Mouse (Mus musculus) ES-Bruce4 (cell line): ENCODE results near the gene Agmat.
A peak's percentile ranks its signal among the peaks of the same experiment; 100 is the strongest.

Experiments
- CTCF ChIP-seq: IDR thresholded peaks from one replicate; pipeline ENCODE4 v1.8.1; 2011; ENCODE audit warnings: low read depth, low read length
- EP300 ChIP-seq: IDR thresholded peaks from 2 replicates; pipeline ENCODE4 v1.6.1; 2011; ENCODE audit warnings: low read depth, low read length; ENCODE audit not compliant: insufficient read depth
- POLR2A ChIP-seq: IDR thresholded peaks from one replicate; pipeline ENCODE4 v1.8.1; 2011; ENCODE audit warnings: low read length; ENCODE audit not compliant: insufficient read depth

DNA sequence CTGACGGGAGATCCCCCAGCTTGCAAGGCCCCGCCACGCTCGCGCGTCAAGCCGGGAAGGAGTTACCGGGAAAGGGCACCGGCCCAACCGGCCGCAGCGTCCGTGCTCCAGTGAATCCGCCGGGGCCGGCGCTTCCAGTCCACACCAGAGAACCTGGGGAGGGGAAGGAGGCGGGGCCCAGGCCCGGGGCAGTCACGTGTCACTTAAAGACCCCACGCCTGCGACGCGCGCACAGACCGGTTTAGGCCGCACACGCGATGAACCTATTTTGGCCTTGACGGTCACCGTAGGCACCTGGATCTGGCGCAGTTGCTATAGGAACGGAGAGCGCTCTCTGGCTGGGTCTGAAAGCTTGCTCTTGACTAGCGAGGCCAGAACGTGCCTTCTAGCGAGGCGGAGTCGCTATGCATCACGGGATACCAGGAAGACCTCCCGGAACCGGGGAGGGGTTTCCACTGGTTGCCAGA, 44.1 kb downstream of the Agmat start, which contains the start of gene Dnajc16:
- no peak for TF ChIP-seq CTCF
- peak; percentile 61; the same call in 1 of the 2 replicates for TF ChIP-seq EP300
- TF ChIP-seq POLR2A = no peak
